Mouse (Mus musculus): ENCODE data around the gene Gm21969. TPM values are rescaled to one million over a fixed set of nuclear protein-coding genes. Genes with fewer than 3 reads are reported as not detected.

Gm21969 gene
- polyA plus RNA-seq, 1 experiment = not detected

DNA sequence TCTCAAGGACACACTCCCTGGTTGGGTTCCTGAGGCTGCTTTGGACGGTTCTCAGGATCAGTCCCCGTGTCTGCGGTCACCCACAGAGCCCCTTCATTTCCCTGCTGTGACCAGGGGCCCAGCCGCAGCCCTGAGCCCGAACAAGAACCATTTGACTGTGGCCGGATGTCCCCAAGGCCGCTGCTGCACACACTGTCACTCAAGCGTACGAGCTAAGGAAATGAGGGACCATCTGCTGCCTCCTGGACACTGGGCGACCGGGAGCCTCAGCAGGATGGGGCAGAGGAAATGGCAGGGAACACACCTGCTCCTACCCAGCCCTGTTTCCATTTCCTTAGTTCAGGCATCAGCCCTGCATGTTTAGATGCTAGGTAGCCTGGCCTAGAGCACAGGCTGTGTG is 47.9 kb downstream of the Gm21969 start:
- WGBS = 51% methylated on average over 11 of the region's 11 CpGs
- H3K4me3 ChIP-seq (replicated peaks; ENCODE audit: control insufficient read depth, low read depth, low read length) = no peak overlapping the region
- no peak overlapping the region for H3K27ac ChIP-seq (ENCODE audit: control insufficient read depth, insufficient read depth, low read depth, low read length, poor library complexity)
- TF ChIP-seq CTCF (IDR thresholded peaks at IDR 0.05; ENCODE audit: control insufficient read depth, insufficient read depth, low read length) (no peak), POLR2A (IDR thresholded peaks at IDR 0.05; ENCODE audit: borderline replicate concordance, control insufficient read depth, low read depth, low read length) (no peak)
- H3K4me1 ChIP-seq (ENCODE audit: control insufficient read depth, insufficient read depth, low read length) = no peaks in the 10 kb centered on the region

DNA sequence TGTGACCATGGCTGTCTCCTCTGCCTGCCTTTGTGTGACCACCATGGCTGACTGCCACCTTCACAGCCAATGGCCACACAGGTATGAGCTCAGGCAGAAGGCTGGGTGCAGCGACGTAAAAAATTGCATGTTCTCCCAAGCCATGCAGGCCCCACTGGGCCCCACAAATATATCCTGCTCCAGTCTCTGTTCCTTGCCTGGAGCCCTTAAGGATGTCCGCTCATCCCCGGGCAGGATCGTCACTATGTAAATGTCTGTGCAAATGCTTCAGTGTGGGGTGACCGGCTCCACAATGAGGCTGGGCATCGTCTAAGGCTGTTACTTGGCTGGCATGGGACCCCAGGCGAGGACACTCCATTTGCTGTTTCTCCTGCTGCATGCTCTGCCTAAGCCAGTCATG is 50.3 kb downstream of the Gm21969 start, which contains the start of gene Tas1r2:
Tas1r2 (plus strand) TSS at position 301 of the 400 bp plus-strand sequence.
- TF ChIP-seq CTCF (IDR thresholded peaks at IDR 0.05; ENCODE audit: control insufficient read depth, insufficient read depth, low read length) = no peak
- no peak for TF ChIP-seq POLR2A (IDR thresholded peaks at IDR 0.05; ENCODE audit: borderline replicate concordance, control insufficient read depth, low read depth, low read length)
- Histone ChIP-seq H3K27ac (ENCODE audit: control insufficient read depth, insufficient read depth, low read depth, low read length, poor library complexity) (no peak within 1 kb of the TSS), H3K4me3 (replicated peaks; ENCODE audit: control insufficient read depth, low read depth, low read length) (no peak within 1 kb of the TSS), H3K4me1 (ENCODE audit: control insufficient read depth, insufficient read depth, low read length) (no peaks in the 10 kb centered on the region)
- 83% methylated on average over 8 of the region's 8 CpGs for WGBS

GRCm38 (mm10) chr4:139661897-139662296 is 58.9 kb downstream of the Gm21969 start:
- TF ChIP-seq CTCF (IDR thresholded peaks at IDR 0.05; ENCODE audit: control insufficient read depth, insufficient read depth, low read length) = no peak
- no peak for TF ChIP-seq POLR2A (IDR thresholded peaks at IDR 0.05; ENCODE audit: borderline replicate concordance, control insufficient read depth, low read depth, low read length)
- H3K4me3 ChIP-seq (replicated peaks; ENCODE audit: control insufficient read depth, low read depth, low read length) = no peak overlapping the region
- WGBS = 84% methylated on average over 14 of the region's 14 CpGs

GRCm38 (mm10) chr4:139667632-139668031 is 64.6 kb downstream of the Gm21969 start:
- WGBS = 81% methylated on average over 6 of the region's 6 CpGs
- H3K27ac ChIP-seq (ENCODE audit: control insufficient read depth, insufficient read depth, low read depth, low read length, poor library complexity) = no peak overlapping the region
- TF ChIP-seq POLR2A (IDR thresholded peaks at IDR 0.05; ENCODE audit: borderline replicate concordance, control insufficient read depth, low read depth, low read length) (no peak), CTCF (IDR thresholded peaks at IDR 0.05; ENCODE audit: control insufficient read depth, insufficient read depth, low read length) (no peak)
- no peaks in the 10 kb centered on the region for H3K4me1 ChIP-seq (ENCODE audit: control insufficient read depth, insufficient read depth, low read length)
- H3K4me3 ChIP-seq (replicated peaks; ENCODE audit: control insufficient read depth, low read depth, low read length) = no peak overlapping the region

More at GRCm38 (mm10) chr4:139661897-139662296, 58.9 kb downstream of the Gm21969 start:
- Histone ChIP-seq H3K4me1 (ENCODE audit: control insufficient read depth, insufficient read depth, low read length) (no peaks in the 10 kb centered on the region), H3K27ac (ENCODE audit: control insufficient read depth, insufficient read depth, low read depth, low read length, poor library complexity) (no peak overlapping the region)

GRCm38 (mm10) chr4:139669847-139670246 is 66.9 kb downstream of the Gm21969 start:
- H3K27ac ChIP-seq (ENCODE audit: control insufficient read depth, insufficient read depth, low read depth, low read length, poor library complexity) = no peak overlapping the region
- no peak overlapping the region for H3K4me3 ChIP-seq (replicated peaks; ENCODE audit: control insufficient read depth, low read depth, low read length)
- TF ChIP-seq POLR2A (IDR thresholded peaks at IDR 0.05; ENCODE audit: borderline replicate concordance, control insufficient read depth, low read depth, low read length) (no peak), CTCF (IDR thresholded peaks at IDR 0.05; ENCODE audit: control insufficient read depth, insufficient read depth, low read length) (peak; percentile 97)
- WGBS = 6% methylated on average over 6 of the region's 6 CpGs
- no peaks in the 10 kb centered on the region for H3K4me1 ChIP-seq (ENCODE audit: control insufficient read depth, insufficient read depth, low read length)

DNA sequence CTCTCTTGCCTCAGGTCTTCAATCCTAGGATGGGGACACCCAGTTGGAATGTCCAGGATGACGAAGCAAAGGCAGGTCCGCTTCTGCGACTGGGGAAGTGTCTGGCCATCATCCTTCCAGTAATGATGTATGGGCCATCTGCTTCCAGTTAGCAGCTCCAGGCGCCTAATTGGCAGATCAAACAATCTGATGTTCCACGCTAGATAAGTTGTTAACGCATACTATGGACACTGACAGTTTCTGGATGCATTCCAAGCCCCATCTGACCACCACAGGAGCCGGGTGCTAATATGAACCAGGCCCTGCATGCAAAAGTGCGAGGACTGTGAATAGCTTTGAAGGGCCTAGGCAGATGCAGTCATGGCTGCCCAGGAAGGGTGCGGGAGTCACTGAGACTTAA is 72.7 kb downstream of the Gm21969 start:
- Histone ChIP-seq H3K4me1 (ENCODE audit: control insufficient read depth, insufficient read depth, low read length) (no peaks in the 10 kb centered on the region), H3K27ac (ENCODE audit: control insufficient read depth, insufficient read depth, low read depth, low read length, poor library complexity) (no peak overlapping the region), H3K4me3 (replicated peaks; ENCODE audit: control insufficient read depth, low read depth, low read length) (no peak overlapping the region)
- TF ChIP-seq CTCF (IDR thresholded peaks at IDR 0.05; ENCODE audit: control insufficient read depth, insufficient read depth, low read length) (no peak), POLR2A (IDR thresholded peaks at IDR 0.05; ENCODE audit: borderline replicate concordance, control insufficient read depth, low read depth, low read length) (no peak)
- 76% methylated on average over 9 of the region's 9 CpGs for WGBS

- WGBS = 72% methylated on average over 22 of the region's 22 CpGs
- TF ChIP-seq POLR2A (IDR thresholded peaks at IDR 0.05; ENCODE audit: borderline replicate concordance, control insufficient read depth, low read depth, low read length) (no peak), CTCF (IDR thresholded peaks at IDR 0.05; ENCODE audit: control insufficient read depth, insufficient read depth, low read length) (no peak)
Measured at GRCm38 (mm10) chr4:139683728-139684638, 81.0 kb downstream of the Gm21969 start.

GRCm38 (mm10) chr4:139684639-139685017 is 81.6 kb downstream of the Gm21969 start:
- no peak for TF ChIP-seq POLR2A (IDR thresholded peaks at IDR 0.05; ENCODE audit: borderline replicate concordance, control insufficient read depth, low read depth, low read length)
- TF ChIP-seq CTCF (IDR thresholded peaks at IDR 0.05; ENCODE audit: control insufficient read depth, insufficient read depth, low read length) = peak; percentile 53
- Histone ChIP-seq H3K4me1 (ENCODE audit: control insufficient read depth, insufficient read depth, low read length) (no peaks in the 10 kb centered on the region), H3K4me3 (replicated peaks; ENCODE audit: control insufficient read depth, low read depth, low read length) (no peak overlapping the region), H3K27ac (ENCODE audit: control insufficient read depth, insufficient read depth, low read depth, low read length, poor library complexity) (no peak overlapping the region)
- 16% methylated on average over 3 of the region's 3 CpGs for WGBS

More at GRCm38 (mm10) chr4:139683728-139684638, 81.0 kb downstream of the Gm21969 start:
- H3K4me1 ChIP-seq (ENCODE audit: control insufficient read depth, insufficient read depth, low read length) = no peaks in the 10 kb centered on the region
- no peak overlapping the region for H3K27ac ChIP-seq (ENCODE audit: control insufficient read depth, insufficient read depth, low read depth, low read length, poor library complexity)
- no peak overlapping the region for H3K4me3 ChIP-seq (replicated peaks; ENCODE audit: control insufficient read depth, low read depth, low read length)

All from bone marrow, adult 2 months (tissue).